19 mouse cellular contexts compared by ENCODE assay signal in genomic region chr14:78436586-78436985, GRCm38 (mm10).
A peak's percentile ranks its signal among the peaks of the same experiment; 100 is the strongest.
DNase-seq lines count a peak whose midpoint lies in the region; ATAC-seq and TF ChIP-seq lines count a peak whose summit lies in the region.
"Had no signal": no experiment of that assay in that cellular context is flagged by ENCODE, and none has a peak within 500 bp of the region (broad histone marks: within the 10 kb centered on the region; RNA-seq: fewer than 3 reads in every experiment).

No protein-coding gene starts in this region.

- ATAC-seq in liver, embryonic 11.5 days (replicated peaks; ENCODE audit: low FRiP score): no peak
- ATAC-seq: forebrain, embryonic 14.5 days; intestine, postnatal 0 days; Patski had no signal

- DNase-seq in liver: peak; percentile 8
- DNase-seq in liver, embryonic 11.5 days (ENCODE audit: low spot score): no peak
- peak; percentile 60 for DNase-seq in brain, adult 2 months (ENCODE audit: low read depth, low spot score)
- DNase-seq in cerebellum, postnatal 10 days: peak; percentile 48 to 52
- DNase-seq in naive thymus-derived CD4-positive, alpha-beta T cell, adult 2 months (ENCODE audit: low read depth): peak; percentile 22
- DNase-seq in limb, embryonic 10.5 days (ENCODE audit: low spot score): no peak
- DNase-seq in kidney, adult 2 months: no peak
- DNase-seq in urinary bladder, adult 2 months (ENCODE audit: low spot score): no peak
- DNase-seq: gastrocnemius, postnatal 25 days; heart, postnatal 14 days; lung, adult 2 months; lung, postnatal 4 days had no signal

- no peak overlapping the region for H3K4me2 ChIP-seq in liver, embryonic 11.5 days
- H3K4me2 ChIP-seq: hindbrain, embryonic 13.5 days; midbrain, embryonic 12.5 days had no signal

- no peaks in the 10 kb centered on the region for H3K27me3 ChIP-seq in liver, embryonic 11.5 days (replicated peaks; ENCODE audit: control insufficient read depth, insufficient read depth, low read length)
- H3K27me3 ChIP-seq in limb, embryonic 10.5 days (ENCODE audit: low read depth, poor library complexity, severe bottlenecking): no peaks in the 10 kb centered on the region
- H3K27me3 ChIP-seq in kidney, adult 2 months (replicated peaks; ENCODE audit: control insufficient read depth, insufficient read depth, low read length): no peaks in the 10 kb centered on the region
- H3K27me3 ChIP-seq: hindbrain, embryonic 13.5 days; midbrain, embryonic 12.5 days; Patski had no signal

- H3K4me1 ChIP-seq in liver, embryonic 11.5 days (replicated peaks; ENCODE audit: control insufficient read depth, insufficient read depth, low read length): peaks cover 8% of the 10 kb centered on the region; the same call in 1 of the 2 replicates
- peaks cover 15% of the 10 kb centered on the region for H3K4me1 ChIP-seq in limb, embryonic 10.5 days
- H3K4me1 ChIP-seq in kidney, adult 2 months (ENCODE audit: control insufficient read depth, insufficient read depth, low read length): no peaks in the 10 kb centered on the region
- H3K4me1 ChIP-seq: midbrain, embryonic 12.5 days had no signal

- no peaks in the 10 kb centered on the region for H3K36me3 ChIP-seq in liver, embryonic 11.5 days (ENCODE audit: control insufficient read depth, insufficient read depth, low read length)
- no peaks in the 10 kb centered on the region for H3K36me3 ChIP-seq in limb, embryonic 10.5 days
- no peaks in the 10 kb centered on the region for H3K36me3 ChIP-seq in kidney, adult 2 months (ENCODE audit: control insufficient read depth, insufficient read depth, low read length)
- H3K36me3 ChIP-seq: hindbrain, embryonic 13.5 days; midbrain, embryonic 12.5 days had no signal

- H3K27ac ChIP-seq in liver, embryonic 11.5 days (ENCODE audit: low read depth, low read length): no peak overlapping the region
- no peak overlapping the region for H3K27ac ChIP-seq in limb, embryonic 10.5 days
- no peak overlapping the region for H3K27ac ChIP-seq in kidney, adult 2 months (ENCODE audit: insufficient read depth, low read depth, low read length)
- H3K27ac ChIP-seq: hindbrain, embryonic 13.5 days; kidney, postnatal 0 days; midbrain, embryonic 12.5 days had no signal

- H3K9ac ChIP-seq in liver, embryonic 11.5 days (ENCODE audit: low read depth, low read length): no peak overlapping the region
- H3K9ac ChIP-seq: hindbrain, embryonic 13.5 days; midbrain, embryonic 12.5 days had no signal

- TF ChIP-seq CTCF in kidney, adult 2 months (conservative IDR thresholded peaks at IDR 0.05; ENCODE audit: insufficient read depth, insufficient read length, low read depth, low read length): no peak

- no peak overlapping the region for H3K4me3 ChIP-seq in liver, embryonic 11.5 days (ENCODE audit: low read depth, low read length)
- H3K4me3 ChIP-seq in limb, embryonic 10.5 days: no peak overlapping the region
- H3K4me3 ChIP-seq in kidney, adult 2 months (ENCODE audit: insufficient read depth, low read depth, low read length): no peak overlapping the region
- H3K4me3 ChIP-seq: erythroblast, embryonic 14.5 days; hindbrain, embryonic 13.5 days; midbrain, embryonic 12.5 days had no signal

- H3K9me3 ChIP-seq in liver, embryonic 11.5 days (ENCODE audit: control insufficient read depth, low read length): no peaks in the 10 kb centered on the region
- no peaks in the 10 kb centered on the region for H3K9me3 ChIP-seq in limb, embryonic 10.5 days (replicated peaks)
- H3K9me3 ChIP-seq: hindbrain, embryonic 13.5 days; midbrain, embryonic 12.5 days had no signal

- TF ChIP-seq POLR2A in kidney, adult 2 months (IDR thresholded peaks at IDR 0.05; ENCODE audit: low read depth, low read length): no peak

- WGBS in liver, embryonic 11.5 days: 58% methylated on average over 4 of the region's 4 CpGs
- WGBS in limb, embryonic 10.5 days: 82% methylated on average over 4 of the region's 4 CpGs
- WGBS in kidney, adult 2 months: 84% methylated on average over 4 of the region's 4 CpGs

Comparison
In these comparisons a context has a peak if more than half of its experiments do, and no peak if none do; other contexts are left out.
1. DNase-seq: peak in liver (single experiment), brain, adult 2 months (single experiment), cerebellum, postnatal 10 days (2 of 2) and naive thymus-derived CD4-positive, alpha-beta T cell, adult 2 months (single experiment); none in liver, embryonic 11.5 days (single experiment), limb, embryonic 10.5 days (single experiment), kidney, adult 2 months (single experiment) and urinary bladder, adult 2 months (single experiment).